Mouse (Mus musculus) cortical plate, adult 2 months (tissue): ENCODE data around the gene Cxcl12. TPM values are rescaled to one million over a fixed set of nuclear protein-coding genes. Genes with fewer than 3 reads are reported as not detected.

Experiments used
- H3K27ac ChIP-seq: fragments of 200-500 bp; 2 replicates; pipeline ENCODE4 v1.5.1; 2012; ENCODE audit warnings: low read length, control low read depth, inconsistent platforms; ENCODE audit not compliant: insufficient read depth
- H3K4me1 ChIP-seq: fragments of 200-500 bp; 2 replicates; pipeline ENCODE4 v1.6.1; 2011; ENCODE audit warnings: low read length; ENCODE audit not compliant: control insufficient read depth, insufficient read depth
- H3K4me3 ChIP-seq: fragments of 200-500 bp; 2 replicates; pipeline ENCODE4 v1.5.1; 2011; ENCODE audit warnings: mild to moderate bottlenecking, low read length, control low read depth; ENCODE audit not compliant: insufficient read depth
- CTCF ChIP-seq: fragments of 200-500 bp; IDR thresholded peaks from 2 replicates; pipeline ENCODE4 v1.5.1; 2011; ENCODE audit warnings: mild to moderate bottlenecking, control low read depth, low read length; ENCODE audit not compliant: insufficient read depth; ENCODE audit errors: extremely low read depth
- POLR2A ChIP-seq: fragments of 200-500 bp; IDR thresholded peaks from 2 replicates; pipeline ENCODE4 v1.6.1; 2011; ENCODE audit warnings: mild to moderate bottlenecking, low read length, control low read depth; ENCODE audit not compliant: insufficient read depth; ENCODE audit errors: extremely low read depth
- polyA plus RNA-seq: library from polyadenylated mRNA; depleted of rRNA; stranded (reverse); fragments of >200 nt; gene quantifications from 2 replicates; pipeline ENCODE4 v1.2.3, GENCODE M21; 2012

The Cxcl12 gene
- polyA plus RNA-seq, 1 experiment = 69.1 TPM

DNA sequence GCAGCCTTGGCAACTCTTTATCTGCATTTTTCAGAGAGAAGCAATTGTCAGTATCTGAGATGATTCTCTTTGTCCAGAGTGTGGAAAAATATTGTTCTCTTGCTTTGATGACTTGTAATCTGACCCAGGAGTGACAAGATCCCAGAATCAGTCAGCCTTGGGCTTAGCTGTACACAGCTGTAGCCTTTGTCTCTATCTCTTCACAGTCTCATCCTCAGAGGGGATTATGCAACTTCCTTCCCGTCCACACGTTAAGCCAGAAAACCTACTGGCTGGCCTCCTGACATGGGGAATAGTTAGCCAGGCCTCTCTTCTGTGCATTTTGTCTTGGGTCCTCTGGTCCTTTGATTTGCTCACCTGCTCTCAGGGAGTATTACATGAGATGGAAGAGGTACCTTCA is 31.4 kb downstream of the Cxcl12 start:
- TF ChIP-seq POLR2A (no peak), CTCF (no peak)
- no peak overlapping the region for H3K4me3 ChIP-seq
- H3K4me1 ChIP-seq = no peaks in the 10 kb centered on the region
- no peak overlapping the region for H3K27ac ChIP-seq

DNA sequence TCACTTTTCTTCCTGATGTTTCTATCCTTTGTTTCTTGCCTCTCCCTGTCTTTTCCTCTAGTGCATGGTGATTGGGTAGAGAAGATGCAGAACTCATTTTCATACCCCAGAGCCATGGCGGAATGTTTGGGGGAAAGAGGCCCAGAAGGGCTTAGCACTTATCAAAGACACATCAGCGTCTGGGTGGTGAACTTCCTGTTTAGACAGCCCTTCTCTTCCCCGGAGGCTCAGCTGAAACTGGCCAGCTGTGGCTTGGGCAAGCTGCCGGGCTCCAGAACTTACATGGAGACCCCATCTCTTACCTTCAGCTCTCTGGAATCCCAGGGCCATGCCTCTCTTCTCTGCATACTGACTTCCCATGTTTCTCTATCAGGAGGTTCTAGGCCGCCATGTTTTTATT is 32.6 kb downstream of the Cxcl12 start:
- Histone ChIP-seq H3K27ac (no peak overlapping the region), H3K4me1 (no peaks in the 10 kb centered on the region), H3K4me3 (no peak overlapping the region)
- TF ChIP-seq POLR2A (no peak), CTCF (no peak)

DNA sequence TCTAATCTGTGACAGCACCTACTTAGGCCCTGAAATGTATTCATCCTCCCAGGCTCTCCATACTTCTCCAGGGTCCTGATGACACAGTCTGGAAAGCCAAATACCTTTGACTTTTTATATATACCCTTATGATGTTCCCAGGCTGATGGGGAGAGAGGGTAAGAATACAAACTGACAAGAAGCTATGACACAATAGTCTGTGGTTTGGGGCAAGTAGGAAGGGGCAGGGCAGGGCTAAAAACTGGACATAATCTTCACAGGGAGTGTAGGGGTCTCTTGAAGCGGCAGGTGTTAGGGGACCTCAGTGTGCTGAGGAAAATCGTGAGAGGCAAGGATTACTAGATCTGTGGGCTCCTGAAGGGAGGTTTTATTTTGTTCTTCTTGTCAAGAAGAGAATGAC is 33.1 kb downstream of the Cxcl12 start:
- TF ChIP-seq POLR2A (no peak), CTCF (no peak)
- no peaks in the 10 kb centered on the region for H3K4me1 ChIP-seq
- no peak overlapping the region for H3K27ac ChIP-seq

DNA sequence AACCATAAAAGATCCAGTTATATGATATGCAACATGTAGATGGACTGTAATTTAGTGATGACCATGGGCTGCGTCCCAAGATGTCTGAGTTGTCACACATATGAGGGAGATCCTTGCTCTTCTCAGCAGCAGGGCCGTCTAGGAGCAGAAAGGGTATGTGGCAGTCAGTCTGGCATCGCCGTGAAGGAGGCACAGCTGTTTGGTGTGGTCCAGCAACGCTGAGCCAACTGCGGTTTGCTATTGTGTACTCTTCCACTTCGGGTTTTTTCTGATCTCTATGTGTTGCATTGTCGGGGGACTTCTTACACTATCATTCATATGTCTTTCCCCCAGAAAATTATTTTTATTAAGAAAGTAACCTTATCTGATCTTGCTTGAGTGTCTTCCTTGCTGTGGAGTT is 33.5 kb downstream of the Cxcl12 start:
- Histone ChIP-seq H3K27ac (no peak overlapping the region), H3K4me1 (no peaks in the 10 kb centered on the region; the same call in 1 of the 2 replicates)
- TF ChIP-seq POLR2A = no peak
- no peak for TF ChIP-seq CTCF

More for the DNA sequence above, 33.1 kb downstream of the Cxcl12 start:
- H3K4me3 ChIP-seq = no peak overlapping the region

DNA sequence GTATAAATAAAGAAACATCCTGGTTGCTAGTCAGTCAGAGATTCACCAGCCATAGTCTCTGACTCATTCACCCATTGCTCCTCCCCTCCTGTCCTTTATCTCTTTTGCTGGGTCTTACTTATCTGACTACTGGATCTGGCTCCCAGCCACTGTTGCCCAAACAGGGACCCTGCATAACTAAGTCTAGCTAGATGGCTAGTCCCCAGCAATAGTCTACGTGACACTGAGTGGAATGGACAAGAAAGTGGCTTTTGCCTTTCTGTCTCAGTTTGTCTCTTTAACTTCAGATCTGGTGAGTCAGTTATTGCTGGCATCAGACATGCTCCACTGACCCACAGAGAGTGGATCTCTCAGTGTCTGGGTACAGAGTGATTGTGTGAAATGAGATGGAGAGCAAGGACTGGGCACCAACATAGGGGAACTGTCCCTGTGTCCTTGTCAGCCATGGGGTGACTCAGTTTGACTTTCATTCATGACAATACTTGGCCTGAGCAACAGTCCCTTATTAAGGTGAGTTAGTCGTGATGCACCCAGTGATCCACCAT is 34.6 kb downstream of the Cxcl12 start:
- Histone ChIP-seq H3K27ac (no peak overlapping the region), H3K4me3 (no peak overlapping the region), H3K4me1 (no peaks in the 10 kb centered on the region; the same call in 1 of the 2 replicates)
- TF ChIP-seq CTCF = no peak
- TF ChIP-seq POLR2A = no peak

More for the DNA sequence above, 33.5 kb downstream of the Cxcl12 start:
- no peak overlapping the region for H3K4me3 ChIP-seq

DNA sequence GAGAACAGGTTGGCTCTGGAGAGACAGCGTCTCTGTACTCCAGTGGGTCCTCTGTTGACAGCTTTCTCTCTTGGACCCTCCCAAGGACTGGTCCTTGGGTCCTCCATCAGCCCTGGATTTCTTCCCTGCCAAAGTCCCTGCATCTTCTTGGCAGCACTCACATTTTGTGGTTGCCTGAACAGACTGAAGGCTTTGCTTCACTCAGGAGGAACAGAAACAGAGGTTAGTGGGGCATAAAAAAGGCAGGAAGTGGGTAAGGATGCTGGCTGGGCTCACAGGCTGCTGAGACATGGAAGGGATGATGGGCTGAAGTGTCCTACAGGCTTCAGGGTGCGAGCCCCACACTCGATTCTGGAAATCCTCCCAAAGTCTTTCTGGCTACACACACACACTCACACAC is 35.8 kb downstream of the Cxcl12 start:
- H3K4me3 ChIP-seq = no peak overlapping the region
- no peaks in the 10 kb centered on the region; the same call in 1 of the 2 replicates for H3K4me1 ChIP-seq
- TF ChIP-seq POLR2A (no peak), CTCF (no peak)
- no peak overlapping the region for H3K27ac ChIP-seq

DNA sequence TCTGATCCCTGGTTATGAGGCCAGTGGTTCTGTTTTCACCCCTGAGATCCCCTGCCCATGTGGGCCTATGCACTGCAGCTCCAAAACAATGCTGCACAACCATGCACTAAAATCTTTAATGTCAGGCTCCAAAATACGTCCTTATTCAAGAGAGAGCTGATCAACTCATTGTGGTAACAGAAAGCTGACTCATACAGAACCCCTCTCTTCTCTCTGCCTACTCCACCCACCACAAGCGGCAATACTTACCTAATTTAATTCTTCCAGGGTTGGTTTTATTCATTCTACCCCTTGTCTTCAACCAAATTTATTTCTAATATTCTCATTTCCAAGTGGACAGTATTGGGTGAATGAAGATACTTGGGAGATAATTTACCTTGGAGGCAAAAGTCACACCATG is 38.5 kb downstream of the Cxcl12 start:
- Histone ChIP-seq H3K4me3 (no peak overlapping the region), H3K27ac (no peak overlapping the region), H3K4me1 (no peaks in the 10 kb centered on the region; the same call in 1 of the 2 replicates)
- TF ChIP-seq CTCF (no peak), POLR2A (no peak)

DNA sequence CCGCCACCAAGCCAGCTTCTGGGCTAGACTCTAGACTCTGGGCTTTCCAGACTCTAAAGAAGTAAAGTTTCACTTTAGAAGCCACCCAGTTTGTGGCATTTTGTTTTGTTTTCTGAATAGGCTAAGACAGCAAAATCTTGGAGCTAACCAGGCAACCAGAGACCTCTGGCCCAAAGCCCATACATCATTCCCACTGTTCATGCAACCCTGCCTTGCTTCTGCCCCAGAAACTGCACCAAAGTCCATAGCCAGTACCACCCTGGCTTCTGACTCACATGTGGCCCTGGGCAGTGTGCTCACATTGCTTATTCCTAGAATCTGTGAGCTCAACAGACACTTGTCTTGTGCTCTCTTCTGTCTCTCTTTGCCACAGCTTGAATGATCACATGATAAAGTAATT is 39.0 kb downstream of the Cxcl12 start:
- Histone ChIP-seq H3K27ac (no peak overlapping the region), H3K4me1 (no peaks in the 10 kb centered on the region; the same call in 1 of the 2 replicates), H3K4me3 (no peak overlapping the region)
- TF ChIP-seq POLR2A (no peak), CTCF (no peak)

DNA sequence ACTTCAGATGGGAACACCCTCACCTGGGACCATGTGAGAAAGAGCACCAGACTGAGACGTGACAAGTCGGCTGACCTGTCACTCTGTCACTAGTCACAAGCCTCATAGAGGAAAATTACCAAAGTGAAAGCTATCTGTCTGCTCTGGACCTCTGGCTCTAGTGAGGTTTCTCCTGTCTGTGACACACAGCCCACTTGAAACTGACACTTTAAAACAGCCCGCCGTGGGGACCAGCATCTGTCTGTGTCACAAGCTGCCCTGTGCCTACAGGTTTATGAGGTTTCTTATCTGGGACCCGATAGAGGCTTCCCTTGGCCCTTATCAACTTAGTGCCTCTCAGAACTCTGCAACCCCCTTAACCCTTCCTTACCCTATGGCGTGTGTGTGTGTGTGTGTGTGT is 41.8 kb downstream of the Cxcl12 start:
- TF ChIP-seq CTCF (no peak), POLR2A (no peak)
- H3K4me3 ChIP-seq = no peak overlapping the region
- H3K4me1 ChIP-seq = peaks cover 1% of the 10 kb centered on the region; the same call in 1 of the 2 replicates

DNA sequence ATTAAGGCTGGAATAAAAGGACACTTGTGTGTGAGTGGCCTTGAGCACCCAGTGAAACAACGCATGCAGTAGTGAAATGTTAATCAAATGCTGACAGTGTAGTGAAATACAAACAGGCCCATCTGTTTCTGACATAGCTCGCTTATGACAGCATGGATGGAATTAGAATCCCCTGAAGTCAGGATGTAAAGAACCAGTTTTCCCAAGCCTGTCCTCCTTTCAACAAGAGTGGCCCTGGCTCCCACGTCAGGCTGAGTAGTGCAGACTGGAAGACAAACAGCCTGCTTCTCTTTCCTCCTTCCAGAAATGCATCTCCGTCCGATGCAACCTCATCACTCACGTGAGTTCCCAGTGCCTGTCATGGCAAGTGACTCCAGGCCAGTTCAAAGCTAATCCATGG is 42.2 kb downstream of the Cxcl12 start:
- peaks cover 1% of the 10 kb centered on the region; the same call in 1 of the 2 replicates for H3K4me1 ChIP-seq
- TF ChIP-seq POLR2A = no peak
- TF ChIP-seq CTCF = no peak
- no peak overlapping the region for H3K4me3 ChIP-seq
- H3K27ac ChIP-seq = no peak overlapping the region

More for the DNA sequence above, 41.8 kb downstream of the Cxcl12 start:
- H3K27ac ChIP-seq = no peak overlapping the region

DNA sequence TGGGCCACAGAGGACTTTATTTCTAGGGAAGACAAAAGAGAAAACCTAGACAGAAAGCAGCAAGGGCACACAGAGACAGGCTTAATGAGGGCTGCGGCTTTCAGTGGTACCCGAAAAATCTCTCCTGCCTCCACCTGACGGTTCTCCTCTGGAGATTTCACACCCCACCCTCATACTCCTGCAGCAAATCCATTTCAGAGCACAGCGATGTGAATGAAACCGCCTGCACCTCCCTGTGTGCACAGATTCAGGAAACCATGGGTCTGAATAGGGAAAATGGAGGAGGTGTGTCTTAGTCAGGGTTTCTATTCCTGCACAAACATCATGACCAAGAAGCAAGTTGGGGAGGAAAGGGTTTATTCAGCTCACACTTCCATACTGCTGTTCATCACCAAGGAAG is 46.2 kb downstream of the Cxcl12 start:
- TF ChIP-seq POLR2A (no peak), CTCF (no peak)
- Histone ChIP-seq H3K4me3 (no peak overlapping the region), H3K4me1 (peaks cover 3% of the 10 kb centered on the region; the same call in 1 of the 2 replicates), H3K27ac (no peak overlapping the region)
